Mouse (Mus musculus) embryonic fibroblast, embryonic 13.5 days (primary cell): ENCODE results near the gene Nat8f4.

ENCODE experiments used
- CTCF ChIP-seq: IDR thresholded peaks from 2 replicates; pipeline ENCODE4 v1.5.1; 2011; ENCODE audit warnings: mild to moderate bottlenecking, control low read depth, low read length, moderate library complexity, borderline replicate concordance; ENCODE audit not compliant: insufficient read depth
- POLR2A ChIP-seq: IDR thresholded peaks from 2 replicates; pipeline ENCODE4 v1.6.1; 2011; ENCODE audit warnings: low read depth, mild to moderate bottlenecking, control low read depth, low read length, moderate library complexity

GRCm38 (mm10) chr6:85863840-85864239 lies 40.8 kb downstream of the Nat8f4 start:
- TF ChIP-seq CTCF (no peak), POLR2A (no peak)
